Mouse (Mus musculus) liver, embryonic 15.5 days (tissue): Measurements from ENCODE around the gene Prr19. TPM values are rescaled to one million over a fixed set of nuclear protein-coding genes. Genes with fewer than 3 reads are reported as not detected.
"Not testable (repeated sequence)": the region's sequence is repeated elsewhere in the genome, so short reads cannot be mapped to it uniquely, and the experiment has no call there.

ENCODE experiments used
- ATAC-seq: fragments of 200-750 bp; cut with Nextera tagmentation; 2 replicates; pipeline ENCODE4 v1.8.0; 2017; ENCODE audit warnings: moderate number of reproducible peaks, mild to moderate bottlenecking, moderate library complexity; ENCODE audit not compliant: insufficient read depth
- H3K27ac ChIP-seq: fragments of 300-500 bp; sonication (generic); replicated peaks from 2 replicates; pipeline ENCODE4 v1.5.1; 2015; ENCODE audit warnings: mild to moderate bottlenecking, inconsistent platforms
- H3K27me3 ChIP-seq: fragments of 300-500 bp; sonication (generic); 2 replicates; pipeline ENCODE4 v1.6.1; 2015; ENCODE audit warnings: mild to moderate bottlenecking, inconsistent platforms
- H3K36me3 ChIP-seq: fragments of 300-500 bp; sonication (generic); replicated peaks from 2 replicates; pipeline ENCODE4 v1.6.1; 2015; ENCODE audit warnings: moderate library complexity, mild to moderate bottlenecking, inconsistent platforms
- H3K4me1 ChIP-seq: fragments of 300-500 bp; sonication (generic); replicated peaks from 2 replicates; pipeline ENCODE4 v1.6.1; 2015; ENCODE audit warnings: inconsistent platforms
- H3K4me2 ChIP-seq: fragments of 300-500 bp; sonication (generic); 2 replicates; pipeline ENCODE4 v1.6.1; 2015; ENCODE audit warnings: moderate library complexity, mild to moderate bottlenecking, inconsistent platforms
- H3K4me3 ChIP-seq: fragments of 300-500 bp; sonication (generic); replicated peaks from 2 replicates; pipeline ENCODE4 v1.5.1; 2015; ENCODE audit warnings: mild to moderate bottlenecking, inconsistent platforms
- H3K9ac ChIP-seq: fragments of 300-500 bp; sonication (generic); 2 replicates; pipeline ENCODE4 v1.6.1; 2015; ENCODE audit warnings: moderate library complexity, mild to moderate bottlenecking, inconsistent platforms
- H3K9me3 ChIP-seq: fragments of 300-500 bp; sonication (generic); replicated peaks from 2 replicates; pipeline ENCODE4 v1.6.1; 2016; ENCODE audit warnings: inconsistent platforms
- WGBS: fragments of 180-500 bp; shearing (Covaris S2); methylation state at CpG from one replicate; pipeline ENCODE4 v1.1.7; 2015; ENCODE audit warnings: mixed read lengths; ENCODE audit not compliant: insufficient replicate concordance; 5-methylcytosine and 5-hydroxymethylcytosine counted together
- polyA plus RNA-seq: library from polyadenylated mRNA; unstranded; fragments of >200 nt; fragmentation: Nextera tagmentation; extraction: Ambion mirVana; gene quantifications from 2 replicates; pipeline ENCODE4 v1.2.1, GENCODE M21; 2015

Gene Prr19
- polyA plus RNA-seq, 1 experiment from 2014 or later: 0.07 TPM

DNA sequence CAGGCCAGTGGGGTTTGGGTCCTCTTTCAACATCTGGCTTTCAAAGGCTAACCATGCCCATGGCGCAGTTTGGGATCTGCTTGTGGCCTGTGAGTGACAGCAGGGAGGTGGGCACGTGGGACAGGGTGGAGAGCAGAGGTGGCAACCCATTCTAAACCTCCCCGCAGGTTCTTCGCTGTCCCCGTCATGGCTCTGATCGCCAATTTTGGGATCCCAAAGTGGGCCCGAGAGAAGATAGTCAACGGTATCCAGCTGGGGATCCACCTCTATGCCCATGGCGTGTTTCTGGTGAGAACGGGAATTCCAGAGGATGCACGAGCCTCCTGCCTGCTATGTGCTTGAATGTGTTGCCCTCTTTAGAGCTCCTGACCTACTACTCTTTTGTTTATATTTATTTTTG is 10.0 kb downstream of the Prr19 start:
- no peak overlapping the region for H3K9ac ChIP-seq
- H3K36me3 ChIP-seq: no peaks in the 10 kb centered on the region
- H3K9me3 ChIP-seq: no peaks in the 10 kb centered on the region
- H3K4me2 ChIP-seq: no peak overlapping the region
- H3K27me3 ChIP-seq: peaks cover 96% of the 10 kb centered on the region
- ATAC-seq: no peak
- 69% methylated on average over 11 of the region's 11 CpGs for WGBS
- no peak overlapping the region for H3K27ac ChIP-seq
- H3K4me1 ChIP-seq: peaks cover 14% of the 10 kb centered on the region
- H3K4me3 ChIP-seq: no peak overlapping the region

DNA sequence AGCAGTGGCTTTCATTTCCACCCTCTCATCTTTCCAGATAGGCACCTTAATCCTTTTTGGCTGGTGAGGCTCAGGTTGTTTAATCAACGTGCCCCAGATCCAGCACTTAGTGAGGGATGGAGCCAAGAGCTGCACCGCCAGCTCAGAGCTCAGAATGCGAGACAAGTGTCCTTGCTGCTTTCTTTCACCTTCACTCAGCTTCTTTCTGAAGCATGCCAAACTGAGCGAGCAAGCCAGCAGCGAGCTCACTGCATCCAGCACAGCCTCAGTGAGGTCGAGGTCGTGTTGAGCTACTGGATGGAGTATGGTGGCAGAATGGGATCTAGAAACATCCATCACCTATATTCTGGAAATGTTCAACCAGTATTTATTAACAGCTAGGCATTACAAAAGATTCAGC is 12.1 kb downstream of the Prr19 start:
- Histone ChIP-seq H3K9ac (no peak overlapping the region), H3K27ac (no peak overlapping the region), H3K9me3 (no peaks in the 10 kb centered on the region), H3K4me3 (no peak overlapping the region), H3K27me3 (peaks cover 91% of the 10 kb centered on the region), H3K36me3 (no peaks in the 10 kb centered on the region), H3K4me1 (peaks cover 27% of the 10 kb centered on the region), H3K4me2 (no peak overlapping the region)
- 32% methylated on average over 7 of the region's 7 CpGs for WGBS
- ATAC-seq: no peak

DNA sequence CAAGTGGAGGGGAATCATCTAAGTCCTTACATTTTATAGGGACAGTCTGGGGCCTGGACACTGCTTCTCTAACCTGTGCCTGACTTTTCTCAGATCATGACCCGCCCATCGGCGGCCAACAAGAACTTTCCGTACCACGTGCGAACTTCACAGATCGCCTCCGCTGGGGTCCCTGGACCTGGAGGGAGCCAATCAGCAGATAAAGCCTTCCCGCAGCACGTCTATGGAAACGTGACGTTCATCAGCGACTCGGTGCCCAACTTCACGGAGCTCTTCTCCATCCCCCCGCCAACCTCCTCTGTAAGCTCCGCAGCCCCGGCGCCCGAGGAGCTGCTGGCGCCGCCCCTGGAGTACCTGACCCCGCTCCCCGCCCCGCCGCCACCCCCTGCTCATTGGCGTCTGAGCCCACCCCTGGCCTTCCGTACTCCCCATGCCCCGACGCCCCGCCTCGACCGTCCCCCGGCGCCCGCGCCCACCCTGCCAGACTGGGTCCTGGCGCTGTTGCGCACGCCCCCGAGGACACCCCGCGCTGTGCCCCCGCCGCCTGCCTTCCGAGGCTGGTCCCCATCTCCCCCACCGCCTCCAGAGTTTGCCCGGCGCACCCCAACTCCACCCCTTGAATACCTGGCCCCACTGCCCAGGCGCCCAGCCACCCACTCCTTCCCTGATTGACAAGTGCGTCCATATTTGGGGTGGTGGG is 13.5 kb downstream of the Prr19 start:
- no peak for ATAC-seq
- peak overlapping the region; percentile 39 for H3K4me3 ChIP-seq
- WGBS: 4% methylated on average over 51 of the region's 51 CpGs
- H3K9ac ChIP-seq: no peak overlapping the region
- H3K27me3 ChIP-seq: peaks cover 76% of the 10 kb centered on the region
- H3K4me2 ChIP-seq: peak overlapping the region; percentile 89
- no peaks in the 10 kb centered on the region for H3K9me3 ChIP-seq
- no peak overlapping the region for H3K27ac ChIP-seq
- H3K4me1 ChIP-seq: peaks cover 27% of the 10 kb centered on the region
- H3K36me3 ChIP-seq: no peaks in the 10 kb centered on the region

DNA sequence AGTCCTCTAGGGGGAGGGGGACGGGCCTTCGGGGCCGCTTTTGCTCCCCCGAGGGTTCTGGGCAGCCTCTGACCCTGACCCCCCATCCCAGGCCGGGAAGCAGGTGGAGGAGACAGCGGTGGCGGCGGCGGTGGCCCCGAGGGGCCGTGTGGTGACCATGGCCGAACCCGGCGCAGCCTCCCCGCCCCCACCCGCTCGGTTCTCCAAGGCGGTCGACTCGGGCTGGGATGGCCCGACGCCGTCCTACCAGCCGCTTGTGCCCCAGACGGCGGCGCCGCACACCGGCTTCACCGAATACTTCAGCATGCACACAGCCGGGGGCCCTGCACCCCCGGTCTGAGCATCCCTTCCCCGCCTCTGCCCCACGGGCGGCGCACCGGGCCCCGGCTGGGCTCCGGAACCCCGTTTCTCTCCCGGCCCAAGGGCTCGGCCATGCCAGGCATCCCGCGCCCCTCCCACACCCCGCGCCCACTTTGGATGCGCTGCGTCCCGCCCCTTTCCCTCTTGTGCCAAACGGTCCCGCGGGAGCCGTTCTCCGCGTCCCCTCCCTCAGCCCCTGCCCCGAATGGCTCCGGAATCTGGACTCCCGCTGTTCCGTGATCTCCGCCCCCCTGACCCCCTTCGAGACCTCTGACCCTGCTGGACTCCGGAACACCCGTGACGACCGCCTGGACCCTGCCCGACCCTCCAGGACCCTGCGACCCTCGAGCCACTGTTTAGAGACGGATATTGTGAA is 14.3 kb downstream of the Prr19 start:
- Histone ChIP-seq H3K9me3 (no peaks in the 10 kb centered on the region), H3K4me1 (peaks cover 27% of the 10 kb centered on the region), H3K27me3 (peaks cover 70% of the 10 kb centered on the region), H3K4me3 (peak overlapping the region; percentile 39), H3K36me3 (no peaks in the 10 kb centered on the region), H3K27ac (no peak overlapping the region), H3K4me2 (peak overlapping the region; percentile 89), H3K9ac (no peak overlapping the region)
- ATAC-seq: no peak
- WGBS: 3% methylated on average over 69 of the region's 69 CpGs

DNA sequence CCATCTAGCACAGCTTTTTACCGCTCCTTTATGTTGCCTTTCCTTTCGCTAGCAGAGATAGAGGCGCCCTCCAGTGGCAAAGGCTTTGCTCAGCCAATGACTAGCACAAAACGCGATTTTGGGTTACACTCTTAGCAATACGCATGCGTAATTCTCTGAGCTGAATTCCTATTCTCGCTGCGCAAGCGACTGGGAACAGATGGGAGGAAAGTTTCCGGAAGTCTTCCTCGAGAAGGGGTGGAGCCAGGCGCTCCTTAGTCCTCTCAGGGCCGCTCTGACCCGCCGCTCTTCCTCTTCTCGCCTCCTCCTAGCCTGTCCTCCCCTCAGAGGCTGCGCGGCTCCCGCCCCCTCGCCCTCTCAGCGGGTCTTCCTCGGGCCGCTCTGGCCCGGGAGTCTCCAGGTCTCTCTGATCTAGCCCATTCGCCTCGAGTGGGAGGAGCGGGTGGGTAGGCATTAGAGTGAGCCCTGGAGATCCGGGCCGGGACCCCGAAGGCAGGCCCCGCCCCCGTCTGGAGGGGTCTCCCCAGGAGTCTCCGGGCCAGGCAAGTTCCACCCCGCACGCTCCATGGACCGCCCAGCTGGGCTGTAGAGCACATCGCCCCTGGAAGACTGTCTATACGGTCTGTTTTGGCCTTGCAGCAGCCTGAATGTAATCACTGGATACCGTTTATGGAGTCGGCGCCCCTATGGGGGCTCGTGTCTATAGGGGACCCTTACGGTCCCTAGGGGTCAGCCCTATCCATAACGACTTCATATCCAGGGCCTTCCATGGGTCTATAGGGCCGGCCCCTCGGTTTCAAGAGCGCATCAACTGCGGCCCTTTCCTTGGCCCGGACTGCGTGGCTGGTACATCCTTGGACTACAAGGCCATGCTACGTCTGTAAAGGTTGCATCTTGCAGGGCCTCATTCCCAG is 15.6 kb downstream of the Prr19 start, which contains the start of gene Megf8:
Megf8 (plus strand) TSS at position 633 of the 914 bp plus-strand sequence.
- Histone ChIP-seq H3K36me3 (no peaks in the 10 kb centered on the region), H3K9me3 (no peaks in the 10 kb centered on the region), H3K4me1 (peaks cover 27% of the 10 kb centered on the region), H3K27me3 (peaks cover 60% of the 10 kb centered on the region), H3K9ac (peak within 1 kb of the TSS; percentile 46), H3K4me2 (peak within 1 kb of the TSS; percentile 89), H3K4me3 (peak within 1 kb of the TSS; percentile 62), H3K27ac (no peak within 1 kb of the TSS; the same call in 1 of the 2 replicates)
- peak; percentile 85 for ATAC-seq
- under 1% methylated on average over 52 of the region's 52 CpGs for WGBS

DNA sequence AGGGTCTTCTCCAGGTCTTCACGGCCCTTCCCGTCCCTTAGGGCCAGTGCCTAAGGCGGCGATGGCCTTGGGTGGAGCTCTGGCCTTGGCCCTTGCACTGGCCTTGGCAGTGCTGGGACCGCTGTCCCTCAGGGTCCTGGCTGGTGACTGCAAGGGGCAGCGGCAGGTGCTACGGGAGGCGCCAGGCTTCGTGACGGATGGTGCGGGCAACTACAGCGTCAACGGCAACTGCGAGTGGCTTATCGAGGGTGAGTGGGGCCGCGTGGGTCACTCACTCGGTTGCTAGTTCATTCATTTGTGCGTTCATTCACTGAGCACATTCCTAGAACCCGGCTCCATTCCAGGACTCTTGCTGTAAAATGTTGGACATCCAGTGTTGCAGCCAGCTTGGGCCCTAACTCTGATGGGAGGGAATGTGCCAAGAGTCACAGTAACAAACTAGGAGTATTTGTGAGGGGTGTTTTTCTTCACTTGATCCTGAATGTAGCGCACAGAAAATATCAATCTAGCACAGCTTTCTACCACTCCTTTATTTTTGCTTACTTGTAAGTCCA is 16.3 kb downstream of the Prr19 start:
- H3K4me3 ChIP-seq: peak overlapping the region; percentile 62
- ATAC-seq: no peak
- H3K9ac ChIP-seq: peak overlapping the region; percentile 46; the same call in 1 of the 2 replicates
- H3K27me3 ChIP-seq: peaks cover 52% of the 10 kb centered on the region
- 20% methylated on average over 21 of the region's 21 CpGs for WGBS
- H3K4me2 ChIP-seq: peak overlapping the region; percentile 89
- H3K36me3 ChIP-seq: no peaks in the 10 kb centered on the region
- H3K27ac ChIP-seq: no peak overlapping the region; the same call in 1 of the 2 replicates
- no peaks in the 10 kb centered on the region for H3K9me3 ChIP-seq
- H3K4me1 ChIP-seq: peaks cover 27% of the 10 kb centered on the region

DNA sequence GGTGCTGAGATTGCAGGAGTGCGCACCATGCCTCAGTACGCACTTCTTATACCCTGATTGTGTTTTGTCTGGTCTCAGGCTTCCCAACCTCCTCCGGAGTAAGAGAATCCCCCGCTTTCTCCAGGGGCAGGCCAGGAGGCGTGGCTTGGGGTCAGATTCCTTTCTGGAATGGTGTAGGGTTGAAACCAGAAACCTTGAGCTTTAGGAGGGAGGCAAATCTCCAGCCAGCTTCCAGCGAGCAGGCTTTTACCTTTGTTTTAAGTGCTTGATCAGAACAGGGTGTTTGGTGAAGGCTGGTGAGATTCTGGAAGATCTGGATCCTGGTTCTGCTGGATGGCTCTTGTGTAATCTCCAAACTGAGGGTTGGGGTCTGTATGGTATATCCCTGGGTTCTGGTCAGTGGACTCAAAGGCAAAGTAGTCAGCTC is 20.9 kb downstream of the Prr19 start:
- no peaks in the 10 kb centered on the region for H3K9me3 ChIP-seq
- no peaks in the 10 kb centered on the region for H3K36me3 ChIP-seq
- H3K27ac ChIP-seq: no peak overlapping the region
- peaks cover 6% of the 10 kb centered on the region for H3K4me1 ChIP-seq
- H3K4me2 ChIP-seq: no peak overlapping the region
- no peak for ATAC-seq
- no peak overlapping the region for H3K9ac ChIP-seq
- 50% methylated on average over 6 of the region's 6 CpGs for WGBS
- H3K4me3 ChIP-seq: no peak overlapping the region
- H3K27me3 ChIP-seq: peaks cover 7% of the 10 kb centered on the region

DNA sequence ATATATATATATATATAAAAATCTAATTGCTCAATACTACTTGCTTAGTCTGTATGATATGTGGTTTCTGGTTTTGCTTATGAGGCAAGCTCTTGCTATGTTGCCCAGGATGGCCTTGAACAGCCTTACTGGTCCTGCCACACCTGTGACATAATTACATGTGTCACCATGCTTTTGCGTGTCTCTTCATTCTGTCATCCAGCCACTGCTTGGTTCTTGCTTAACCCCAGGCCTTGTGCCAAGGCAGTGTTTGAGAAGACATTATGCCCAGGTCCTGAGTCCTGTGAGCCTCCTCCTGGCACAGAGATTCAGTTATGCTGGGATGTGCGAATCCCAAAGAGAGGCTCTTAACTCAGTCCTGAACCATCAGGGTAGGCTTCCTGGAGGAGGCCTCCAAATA is 22.0 kb downstream of the Prr19 start:
- Histone ChIP-seq H3K4me1 (no peaks in the 10 kb centered on the region; the same call in 1 of the 2 replicates), H3K9ac (no peak overlapping the region), H3K9me3 (no peaks in the 10 kb centered on the region), H3K36me3 (no peaks in the 10 kb centered on the region), H3K27me3 (no peaks in the 10 kb centered on the region), H3K27ac (no peak overlapping the region), H3K4me3 (no peak overlapping the region), H3K4me2 (no peak overlapping the region)
- 79% methylated on average over 2 of the region's 2 CpGs for WGBS
- ATAC-seq: no peak

DNA sequence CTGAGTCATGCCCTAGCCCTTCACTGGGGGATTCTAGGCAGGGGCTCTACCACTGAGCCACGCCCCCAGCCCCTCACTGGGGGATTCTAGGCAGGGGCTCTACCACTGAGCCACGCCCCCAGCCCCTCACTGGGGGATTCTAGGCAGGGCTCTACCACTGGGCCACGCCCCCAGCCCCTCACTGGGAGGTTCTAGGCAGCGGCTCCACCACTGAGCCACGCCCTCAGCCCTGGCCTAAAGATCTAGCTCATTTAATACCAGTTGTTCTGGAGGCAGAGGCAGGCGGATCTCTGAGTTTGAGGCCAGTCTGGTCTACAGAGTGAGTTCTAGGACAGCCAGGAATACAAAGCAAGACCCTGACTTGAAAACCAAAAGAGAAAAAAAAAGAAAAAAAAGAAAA is 24.2 kb downstream of the Prr19 start:
- ATAC-seq, H3K9ac ChIP-seq, H3K4me1 ChIP-seq, H3K4me2 ChIP-seq, H3K36me3 ChIP-seq, H3K4me3 ChIP-seq, H3K9me3 ChIP-seq, H3K27ac ChIP-seq, H3K27me3 ChIP-seq: not testable (repeated sequence)
- 55% methylated on average over 6 of the region's 6 CpGs for WGBS

DNA sequence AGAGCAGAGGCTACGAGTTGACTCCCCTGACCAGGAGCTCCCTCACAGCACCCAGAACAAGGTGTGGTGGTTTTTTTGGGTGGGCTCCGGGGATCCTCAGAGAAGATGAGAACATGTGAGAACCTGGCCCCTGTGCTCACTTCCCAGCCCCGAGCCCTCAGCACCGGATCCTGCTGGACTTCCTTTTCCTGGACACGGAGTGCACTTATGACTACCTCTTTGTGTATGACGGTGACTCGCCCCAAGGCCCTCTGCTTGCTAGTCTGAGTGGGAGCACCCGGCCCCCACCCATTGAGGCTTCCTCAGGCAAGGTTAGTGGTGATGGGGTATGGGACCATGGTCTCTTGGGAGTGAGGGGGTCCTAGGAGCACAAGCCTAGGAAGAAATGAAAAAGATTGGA is 25.0 kb downstream of the Prr19 start:
- Histone ChIP-seq H3K27me3 (no peaks in the 10 kb centered on the region), H3K9me3 (no peaks in the 10 kb centered on the region), H3K4me3 (no peak overlapping the region), H3K4me2 (no peak overlapping the region), H3K36me3 (no peaks in the 10 kb centered on the region), H3K9ac (no peak overlapping the region), H3K27ac (no peak overlapping the region), H3K4me1 (peaks cover 3% of the 10 kb centered on the region)
- 52% methylated on average over 8 of the region's 8 CpGs for WGBS
- ATAC-seq: no peak
